Mouse (Mus musculus): ENCODE data around the gene Cdc42bpa.
"Not testable (repeated sequence)": the region's sequence is repeated elsewhere in the genome, so short reads cannot be mapped to it uniquely, and the experiment has no call there.

The Cdc42bpa gene

GRCm38 (mm10) chr1:179960882-179961698 lies 818 bp downstream of the Cdc42bpa start:
- CTCF ChIA-PET, result interaction anchor here (0.6 to 0.7 kb wide), 2 partner anchors 74 to 212 kb away, joined by 4 to 8 read pairs; no protein-coding TSS in a partner anchor

GRCm38 (mm10) chr1:179961777-179962176 lies 1.5 kb downstream of the Cdc42bpa start:
- CTCF ChIA-PET, result interaction anchor here (0.6 to 0.7 kb wide), 2 partner anchors 73 to 211 kb away, joined by 4 to 8 read pairs; no protein-coding TSS in a partner anchor

- CTCF ChIA-PET, result no interaction called here
Measured at GRCm38 (mm10) chr1:179969776-179970428, 9.6 kb downstream of the Cdc42bpa start.

- CTCF ChIA-PET, result no interaction called here
Measured at GRCm38 (mm10) chr1:179975021-179975420, 14.7 kb downstream of the Cdc42bpa start.

GRCm38 (mm10) chr1:179975645-179976275 lies 15.5 kb downstream of the Cdc42bpa start:
- CTCF ChIA-PET, result no interaction called here

- CTCF ChIA-PET, result no interaction called here
Measured at GRCm38 (mm10) chr1:179977437-179977836, 17.2 kb downstream of the Cdc42bpa start.

- CTCF ChIA-PET, result no interaction called here
Measured at GRCm38 (mm10) chr1:179978742-179979141, 18.5 kb downstream of the Cdc42bpa start.

GRCm38 (mm10) chr1:179981680-179982079 lies 21.4 kb downstream of the Cdc42bpa start:
- CTCF ChIA-PET, result no interaction called here

GRCm38 (mm10) chr1:179982183-179982582 lies 21.9 kb downstream of the Cdc42bpa start:
- CTCF ChIA-PET, result no interaction called here

GRCm38 (mm10) chr1:179982933-179983332 lies 22.7 kb downstream of the Cdc42bpa start:
- CTCF ChIA-PET, result no interaction called here

- CTCF ChIA-PET, result no interaction called here
Measured at GRCm38 (mm10) chr1:179984171-179984570, 23.9 kb downstream of the Cdc42bpa start.

GRCm38 (mm10) chr1:179991660-179992235 lies 31.5 kb downstream of the Cdc42bpa start:
- CTCF ChIA-PET, result no interaction called here

GRCm38 (mm10) chr1:179992255-179992654 lies 32.0 kb downstream of the Cdc42bpa start:
- CTCF ChIA-PET, result no interaction called here

GRCm38 (mm10) chr1:180008057-180008456 lies 47.8 kb downstream of the Cdc42bpa start:
- CTCF ChIA-PET, result no interaction called here

GRCm38 (mm10) chr1:180013479-180013878 lies 53.2 kb downstream of the Cdc42bpa start:
- CTCF ChIA-PET, result no interaction called here

GRCm38 (mm10) chr1:180018218-180018617 lies 57.9 kb downstream of the Cdc42bpa start:
- CTCF ChIA-PET, result no interaction called here

- CTCF ChIA-PET, result no interaction called here
Measured at GRCm38 (mm10) chr1:180021463-180022296, 61.4 kb downstream of the Cdc42bpa start.

GRCm38 (mm10) chr1:180023512-180023911 lies 63.2 kb downstream of the Cdc42bpa start:
- CTCF ChIA-PET, result no interaction called here

GRCm38 (mm10) chr1:180029863-180030262 lies 69.6 kb downstream of the Cdc42bpa start:
- CTCF ChIA-PET, result not testable (repeated sequence)

GRCm38 (mm10) chr1:180030631-180031365 lies 70.5 kb downstream of the Cdc42bpa start:
- CTCF ChIA-PET, result no interaction called here

Measured in spleen, embryonic (tissue).